Mouse (Mus musculus) olfactory bulb, adult 2 months (tissue): ENCODE measurements around the gene Adh7.

Experiments
- CTCF ChIP-seq: fragments of 200-500 bp; IDR thresholded peaks from 2 replicates; pipeline ENCODE4 v1.5.1; 2012; ENCODE audit warnings: low read depth, mild to moderate bottlenecking, low read length, moderate library complexity; ENCODE audit not compliant: insufficient read depth
- POLR2A ChIP-seq: fragments of 200-500 bp; IDR thresholded peaks from 2 replicates; pipeline ENCODE4 v1.6.1; 2012; ENCODE audit warnings: mild to moderate bottlenecking, low read depth, low read length, moderate library complexity; ENCODE audit not compliant: insufficient read depth

DNA sequence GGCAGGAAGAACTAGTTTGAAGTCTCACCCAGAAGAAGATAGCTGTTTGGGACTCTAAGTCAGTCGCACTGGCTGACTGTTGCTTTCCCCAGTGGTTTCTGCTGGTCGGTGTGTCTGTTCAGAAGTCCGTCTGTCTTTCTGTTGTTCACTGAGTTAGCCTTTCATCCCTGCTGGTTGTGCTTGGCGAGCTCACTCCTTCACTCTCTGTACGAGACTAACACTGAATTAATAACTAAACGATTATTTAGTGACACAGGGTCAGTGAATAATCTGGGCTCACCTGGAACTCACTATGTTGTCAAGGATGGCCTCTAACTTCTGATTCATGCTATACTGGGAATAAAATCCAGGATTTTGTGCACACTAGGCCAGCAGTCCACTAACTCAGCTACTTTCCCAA, 21.9 kb downstream of the Adh7 start:
- TF ChIP-seq POLR2A (no peak), CTCF (no peak)
